Mouse (Mus musculus) ovary, adult 18-20 months (tissue): ENCODE measurements at regions not wholly inside any gene's neighbourhood (a gene's known extent, or its start where the extent isn't known, plus 50 kb on each side); places are given as distances from the start of the nearest gene placed in this dataset.

ENCODE experiments used
- DNase-seq: peaks from one replicate; pipeline ENCODE4 v3.0.0; 2022; ENCODE audit warnings: low spot score, mixed read lengths

GRCm38 (mm10) chr17:31776949-31777607 is 78.5 kb downstream of the Sik1 start:
- peak; percentile 32 for DNase-seq

GRCm38 (mm10) chr17:31777751-31778150 is 77.9 kb downstream of the Sik1 start:
- DNase-seq, result no peak

GRCm38 (mm10) chr17:31779466-31779865 is 76.1 kb downstream of the Sik1 start:
- DNase-seq, result no peak

- DNase-seq, result no peak
Observed at GRCm38 (mm10) chr17:31782251-31782650, 73.4 kb downstream of the Sik1 start.

GRCm38 (mm10) chr17:31783071-31783470 is 72.5 kb downstream of the Sik1 start:
- no peak for DNase-seq

- no peak for DNase-seq
Observed at GRCm38 (mm10) chr17:31788316-31788715, 67.3 kb downstream of the Sik1 start.

- DNase-seq, result no peak
Observed at GRCm38 (mm10) chr17:31789068-31789583, 66.5 kb downstream of the Sik1 start.

GRCm38 (mm10) chr17:31789906-31790279 is 65.7 kb downstream of the Sik1 start:
- peak; percentile 39 for DNase-seq

GRCm38 (mm10) chr17:31790280-31791063 is 65.1 kb downstream of the Sik1 start:
- DNase-seq, result no peak

- no peak for DNase-seq
Observed at GRCm38 (mm10) chr17:31791656-31792055, 63.9 kb downstream of the Sik1 start.

GRCm38 (mm10) chr17:31793040-31793439 is 62.6 kb downstream of the Sik1 start:
- DNase-seq, result no peak

GRCm38 (mm10) chr17:31793521-31793920 is 62.1 kb downstream of the Sik1 start:
- DNase-seq, result no peak

GRCm38 (mm10) chr17:31793964-31794363 is 61.6 kb downstream of the Sik1 start:
- no peak for DNase-seq
